Mouse (Mus musculus) liver, postnatal 0 days (tissue): ENCODE measurements around the gene Atp5g3. TPM values are rescaled to one million over a fixed set of nuclear protein-coding genes. Genes with fewer than 3 reads are reported as not detected.
A peak's percentile ranks its signal among the peaks of the same experiment; 100 is the strongest.

Experiments used
- ATAC-seq: fragments of 200-750 bp; cut with Nextera tagmentation; 2 replicates; pipeline ENCODE4 v1.8.0; 2017; ENCODE audit warnings: mild to moderate bottlenecking, moderate library complexity
- DNase-seq: peaks from one replicate; pipeline ENCODE4 v3.0.0-alpha.2; 2016
- H3K27ac ChIP-seq: fragments of 300-500 bp; sonication (generic); 2 replicates; pipeline ENCODE4 v1.5.1; 2014; ENCODE audit warnings: antibody characterized with exemption, moderate library complexity, mild to moderate bottlenecking, low read depth
- H3K27me3 ChIP-seq: fragments of 300-500 bp; sonication (generic); 2 replicates; pipeline ENCODE4 v1.6.1; 2014; ENCODE audit warnings: low read length, control low read depth, mixed read lengths; ENCODE audit not compliant: insufficient read depth
- H3K36me3 ChIP-seq: fragments of 300-500 bp; sonication (generic); replicated peaks from 2 replicates; pipeline ENCODE4 v1.6.1; 2014; ENCODE audit warnings: mild to moderate bottlenecking, control low read depth, low read length, moderate library complexity, mixed read lengths; ENCODE audit not compliant: insufficient read depth
- H3K4me1 ChIP-seq: fragments of 300-500 bp; sonication (generic); 2 replicates; pipeline ENCODE4 v1.6.1; 2014; ENCODE audit warnings: antibody characterized with exemption, mild to moderate bottlenecking, control low read depth; ENCODE audit not compliant: insufficient read depth
- H3K4me2 ChIP-seq: fragments of 300-500 bp; sonication (generic); 2 replicates; pipeline ENCODE4 v1.6.1; 2014; ENCODE audit warnings: low read depth, mild to moderate bottlenecking, low read length, moderate library complexity, mixed read lengths
- H3K4me3 ChIP-seq: fragments of 300-500 bp; sonication (generic); 2 replicates; pipeline ENCODE4 v1.5.1; 2014; ENCODE audit warnings: low read depth, low read length
- H3K9ac ChIP-seq: fragments of 300-500 bp; sonication (generic); replicated peaks from 2 replicates; pipeline ENCODE4 v1.6.1; 2014; ENCODE audit warnings: mild to moderate bottlenecking, moderate library complexity
- H3K9me3 ChIP-seq: fragments of 300-500 bp; sonication (generic); 2 replicates; pipeline ENCODE4 v1.6.1; 2016; ENCODE audit warnings: mild to moderate bottlenecking, control low read depth, low read length, mixed read lengths
- CTCF ChIP-seq: sonication (generic); IDR thresholded peaks from 2 replicates; pipeline ENCODE4 v1.5.1; 2016; ENCODE audit warnings: antibody characterized with exemption, low read depth
- EP300 ChIP-seq: IDR thresholded peaks from 2 replicates; pipeline ENCODE4 v1.6.1; 2016; ENCODE audit warnings: antibody characterized with exemption, low read depth, mild to moderate bottlenecking
- WGBS: fragments of 180-500 bp; shearing (Covaris S2); extraction: QIAGEN DNeasy Blood & Tissue Kit; methylation state at CpG from one replicate; pipeline ENCODE4 v1.1.7; 2014; ENCODE audit not compliant: insufficient replicate concordance; 5-methylcytosine and 5-hydroxymethylcytosine counted together
- polyA plus RNA-seq: library from polyadenylated mRNA; unstranded; fragments of >200 nt; fragmentation: Nextera tagmentation; extraction: Ambion mirVana; gene quantifications from 2 replicates; pipeline ENCODE4 v1.2.1, GENCODE M21; 2015

Atp5g3 gene
- polyA plus RNA-seq, 1 experiment from 2014 or later, result 1,436 TPM

DNA sequence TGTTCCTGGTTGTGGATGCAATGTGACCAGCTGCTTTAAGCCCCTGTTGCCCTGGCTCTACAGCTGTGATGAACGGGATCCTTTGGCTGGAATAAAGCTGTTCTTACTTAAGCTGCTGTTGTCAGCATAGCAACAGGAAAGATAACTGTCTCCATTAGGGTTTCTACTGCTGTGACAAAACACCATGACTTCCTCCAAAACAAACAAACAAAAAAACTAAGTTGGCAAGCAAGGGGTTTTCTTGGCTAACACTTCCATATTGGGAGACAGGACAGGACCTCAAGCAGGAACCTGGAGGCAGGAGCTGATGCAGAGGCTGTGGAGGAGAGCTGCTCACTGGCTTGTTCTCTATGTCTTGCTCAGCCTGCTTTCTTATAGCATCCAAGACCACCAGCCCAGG is 30.2 kb upstream of the Atp5g3 start:
- Histone ChIP-seq H3K4me2 (no peak overlapping the region), H3K27me3 (no peaks in the 10 kb centered on the region), H3K4me3 (no peak overlapping the region), H3K36me3 (no peaks in the 10 kb centered on the region), H3K9me3 (no peaks in the 10 kb centered on the region), H3K4me1 (no peaks in the 10 kb centered on the region), H3K27ac (no peak overlapping the region), H3K9ac (no peak overlapping the region)
- TF ChIP-seq CTCF, result no peak
- no peak for TF ChIP-seq EP300
- ATAC-seq, result no peak
- DNase-seq, result no peak
- WGBS, result 54% methylated on average over 1 of the region's 1 CpGs

DNA sequence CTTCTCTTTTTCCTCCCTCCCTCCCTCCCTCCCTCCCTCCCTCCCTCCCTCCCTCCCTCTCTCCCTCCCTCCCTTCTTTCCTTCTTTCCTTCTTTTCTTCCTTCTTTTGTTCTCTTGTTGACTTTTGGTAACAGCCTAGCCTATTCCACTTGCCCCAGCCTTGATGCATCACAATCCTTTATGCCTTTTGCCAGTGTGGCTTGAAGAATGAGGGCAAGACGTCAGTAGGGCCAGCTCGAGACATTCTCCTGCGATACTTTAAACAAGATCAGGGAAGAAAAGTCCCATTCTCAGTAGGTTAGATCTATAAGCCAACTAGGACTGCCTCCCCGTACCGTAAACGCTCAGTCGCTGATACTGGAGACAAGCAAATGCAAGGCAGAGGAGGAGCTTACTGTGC is 29.3 kb upstream of the Atp5g3 start:
- no peak for TF ChIP-seq CTCF
- no peak for TF ChIP-seq EP300
- H3K4me3 ChIP-seq, result no peak overlapping the region
- WGBS, result 81% methylated on average over 7 of the region's 7 CpGs
- H3K27me3 ChIP-seq, result no peaks in the 10 kb centered on the region
- no peaks in the 10 kb centered on the region for H3K9me3 ChIP-seq
- no peak overlapping the region for H3K4me2 ChIP-seq
- no peaks in the 10 kb centered on the region for H3K4me1 ChIP-seq
- no peak overlapping the region for H3K9ac ChIP-seq
- DNase-seq (no peak), ATAC-seq (no peak)
- no peaks in the 10 kb centered on the region for H3K36me3 ChIP-seq
- H3K27ac ChIP-seq, result no peak overlapping the region

DNA sequence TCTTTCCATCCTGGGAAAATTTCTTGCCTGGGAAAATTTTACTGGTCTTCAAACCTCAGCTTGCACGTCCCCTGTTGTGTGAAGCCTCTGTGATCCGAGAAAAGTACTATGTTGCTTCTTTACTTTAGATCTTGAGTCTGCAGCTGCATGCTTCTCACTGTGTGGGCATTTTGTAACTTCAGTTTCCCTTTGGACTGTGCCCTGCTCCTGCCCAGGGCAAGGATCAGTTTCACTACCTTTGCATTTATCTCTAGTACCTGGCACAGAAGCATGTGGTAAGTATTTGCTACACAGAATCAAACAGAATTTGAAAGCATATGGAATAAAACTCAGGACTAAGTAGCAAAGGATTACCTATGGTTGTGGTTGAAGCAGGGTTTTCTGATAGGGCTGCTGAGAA is 27.8 kb upstream of the Atp5g3 start:
- H3K27ac ChIP-seq, result no peak overlapping the region
- 70% methylated on average over 2 of the region's 2 CpGs for WGBS
- no peak overlapping the region for H3K4me2 ChIP-seq

DNA sequence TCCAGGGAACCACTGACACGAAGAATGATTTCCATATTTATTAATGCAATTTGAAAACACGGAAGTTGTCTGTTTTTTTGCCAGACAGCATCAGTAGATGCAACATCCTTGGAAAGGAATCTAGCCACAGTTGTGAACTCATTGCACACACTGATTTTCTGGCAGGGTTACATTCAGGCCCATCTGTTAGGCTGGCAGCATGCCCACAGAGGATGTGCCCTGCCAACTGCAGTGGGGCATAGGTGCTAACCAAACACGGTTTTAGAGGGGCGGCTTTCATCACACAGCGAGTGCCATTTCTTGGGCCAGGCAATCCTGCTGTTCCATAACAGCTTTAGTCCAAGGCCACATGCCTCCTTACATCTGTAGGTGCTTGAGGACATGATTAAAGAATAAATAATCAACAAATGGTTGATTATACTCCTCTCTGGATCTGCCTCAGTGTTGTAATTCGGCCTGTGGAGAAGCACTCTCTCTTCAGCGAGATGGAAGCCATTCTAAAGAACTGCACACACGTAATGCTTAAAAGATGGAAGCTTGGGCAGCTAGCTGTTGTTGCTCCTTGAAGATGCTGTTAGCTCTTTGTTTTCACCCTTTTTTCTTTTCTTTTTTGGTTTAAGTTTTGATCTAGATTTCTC is 21.7 kb upstream of the Atp5g3 start:
- DNase-seq, result no peak
- H3K27me3 ChIP-seq, result no peaks in the 10 kb centered on the region
- no peak overlapping the region for H3K4me3 ChIP-seq
- H3K36me3 ChIP-seq, result no peaks in the 10 kb centered on the region
- H3K4me2 ChIP-seq, result no peak overlapping the region
- H3K9me3 ChIP-seq, result 0 out of 2 replicates have a peak, but pooled peaks cover 3% of the 10 kb centered on the region
- TF ChIP-seq EP300, result no peak
- TF ChIP-seq CTCF, result no peak
- no peaks in the 10 kb centered on the region for H3K4me1 ChIP-seq
- no peak for ATAC-seq
- H3K27ac ChIP-seq, result no peak overlapping the region
- 79% methylated on average over 8 of the region's 8 CpGs for WGBS
- H3K9ac ChIP-seq, result no peak overlapping the region

More for the DNA sequence above, 27.8 kb upstream of the Atp5g3 start:
- Histone ChIP-seq H3K36me3 (no peaks in the 10 kb centered on the region), H3K9ac (no peak overlapping the region), H3K9me3 (no peaks in the 10 kb centered on the region), H3K4me3 (no peak overlapping the region), H3K4me1 (no peaks in the 10 kb centered on the region), H3K27me3 (no peaks in the 10 kb centered on the region)
- no peak for TF ChIP-seq EP300
- TF ChIP-seq CTCF, result no peak
- DNase-seq (no peak), ATAC-seq (no peak)

DNA sequence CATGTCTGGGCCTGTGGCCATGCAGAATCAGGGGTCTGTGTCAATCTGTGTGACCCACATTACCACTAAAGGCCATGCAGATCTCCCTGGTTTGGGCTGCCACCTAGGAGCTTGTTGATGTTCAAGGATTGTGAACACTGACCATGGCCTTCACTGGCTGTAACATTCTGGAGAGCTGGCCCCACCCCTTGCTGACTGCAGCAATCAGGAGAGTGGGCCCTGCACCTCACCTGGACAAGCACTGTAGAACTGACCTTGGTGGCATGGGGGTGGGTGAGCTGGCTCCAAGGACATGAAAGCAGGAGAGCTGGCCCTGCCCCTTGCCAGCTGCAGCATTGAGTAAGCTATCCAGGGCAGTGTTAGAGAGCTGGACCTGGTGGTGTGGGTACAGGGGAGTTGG is 16.6 kb upstream of the Atp5g3 start:
- no peak for TF ChIP-seq EP300
- no peak for TF ChIP-seq CTCF
- Histone ChIP-seq H3K9ac (no peak overlapping the region), H3K4me3 (no peak overlapping the region), H3K27me3 (no peaks in the 10 kb centered on the region), H3K36me3 (no peaks in the 10 kb centered on the region), H3K9me3 (0 out of 2 replicates have a peak, but pooled peaks cover 3% of the 10 kb centered on the region), H3K4me1 (no peaks in the 10 kb centered on the region), H3K27ac (no peak overlapping the region), H3K4me2 (no peak overlapping the region)
- DNase-seq (no peak), ATAC-seq (no peak)

DNA sequence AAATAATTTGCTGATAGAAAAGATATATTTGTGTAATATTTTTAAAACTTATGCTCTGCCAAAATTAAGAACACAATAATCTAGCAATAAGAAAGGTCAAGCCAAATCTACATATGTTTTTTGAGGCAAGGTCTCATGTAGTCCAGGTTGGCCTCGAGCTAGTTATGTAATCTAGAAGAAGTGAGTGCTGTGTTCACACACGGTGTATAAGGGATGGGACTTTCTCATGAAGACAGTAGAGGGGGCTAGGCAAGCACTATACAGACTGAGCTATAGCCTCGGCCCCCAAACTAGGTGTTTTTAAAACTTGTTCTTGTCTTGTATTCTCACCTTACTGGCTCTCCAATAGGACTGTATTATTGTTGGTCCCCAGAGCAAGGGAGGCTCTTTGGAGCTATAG is 14.4 kb upstream of the Atp5g3 start:
- H3K4me2 ChIP-seq, result no peak overlapping the region
- DNase-seq (no peak), ATAC-seq (no peak)
- TF ChIP-seq CTCF (no peak), EP300 (no peak)
- H3K4me1 ChIP-seq, result no peaks in the 10 kb centered on the region
- H3K9ac ChIP-seq, result no peak overlapping the region
- H3K9me3 ChIP-seq, result no peaks in the 10 kb centered on the region
- no peaks in the 10 kb centered on the region for H3K36me3 ChIP-seq
- 56% methylated on average over 3 of the region's 3 CpGs for WGBS
- H3K4me3 ChIP-seq, result no peak overlapping the region
- no peaks in the 10 kb centered on the region for H3K27me3 ChIP-seq
- H3K27ac ChIP-seq, result no peak overlapping the region

DNA sequence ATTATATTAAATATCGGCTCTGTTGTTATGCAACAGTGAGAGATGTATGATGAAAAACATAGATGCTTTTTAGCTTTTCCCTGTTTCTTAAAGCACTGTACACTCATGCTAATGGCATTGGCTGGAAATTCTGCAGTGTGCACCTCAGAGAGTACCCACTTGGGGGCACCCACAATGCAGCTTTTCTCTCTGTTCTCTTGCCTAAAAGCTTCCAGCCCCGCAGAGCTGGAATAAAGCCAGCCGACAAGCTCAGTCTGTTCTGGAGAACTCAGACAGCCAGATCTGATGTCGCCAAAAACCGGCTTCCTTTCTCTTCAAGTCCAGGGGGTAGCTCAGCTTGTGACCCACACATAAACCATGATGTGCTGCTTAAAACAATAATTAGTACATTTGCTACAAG is 14.0 kb upstream of the Atp5g3 start:
- TF ChIP-seq EP300, result no peak
- peak; percentile 42 for TF ChIP-seq CTCF
- 20% methylated on average over 5 of the region's 5 CpGs for WGBS
- H3K9ac ChIP-seq, result no peak overlapping the region
- H3K27me3 ChIP-seq, result no peaks in the 10 kb centered on the region
- no peak for ATAC-seq
- no peaks in the 10 kb centered on the region for H3K36me3 ChIP-seq
- no peak overlapping the region for H3K27ac ChIP-seq
- H3K9me3 ChIP-seq, result no peaks in the 10 kb centered on the region
- peak; percentile 38 for DNase-seq
- no peak overlapping the region for H3K4me2 ChIP-seq
- H3K4me3 ChIP-seq, result no peak overlapping the region
- H3K4me1 ChIP-seq, result no peaks in the 10 kb centered on the region
